Mouse (Mus musculus) retina, adult 2 months (tissue): ENCODE data around the gene Pard3.

Source experiments
- DNase-seq: peaks from one replicate; pipeline ENCODE4 v3.0.0-alpha.2; 2012; ENCODE audit warnings: low read depth, low spot score

Gene Pard3

DNA sequence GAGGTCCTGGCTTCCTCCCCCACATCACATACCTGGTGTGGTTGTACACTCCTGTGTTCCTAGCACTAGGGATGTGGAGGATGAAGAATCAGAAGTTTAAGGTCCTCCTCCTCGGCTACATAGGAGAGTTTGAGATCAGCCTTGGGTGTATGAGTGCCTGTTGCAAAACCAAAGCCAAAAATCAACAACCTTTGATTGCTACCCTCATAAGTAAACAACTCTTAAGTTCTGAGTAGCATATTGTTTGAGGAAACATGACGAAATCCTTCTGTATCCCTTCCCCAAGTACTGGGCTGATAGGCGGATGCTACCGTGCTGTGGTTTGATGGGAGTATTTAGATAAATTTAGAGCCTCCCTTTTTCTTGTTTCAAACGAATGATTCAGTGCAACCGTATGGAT, 20.9 kb downstream of the Pard3 start:
- DNase-seq: no peak

- no peak for DNase-seq
These were observed 23.7 kb downstream of the Pard3 start for GRCm38 (mm10) chr8:127087434-127087833.

- DNase-seq: no peak
These were observed 24.7 kb downstream of the Pard3 start for GRCm38 (mm10) chr8:127088372-127088771.

- no peak for DNase-seq
These were observed 25.3 kb downstream of the Pard3 start for GRCm38 (mm10) chr8:127089021-127089420.

DNA sequence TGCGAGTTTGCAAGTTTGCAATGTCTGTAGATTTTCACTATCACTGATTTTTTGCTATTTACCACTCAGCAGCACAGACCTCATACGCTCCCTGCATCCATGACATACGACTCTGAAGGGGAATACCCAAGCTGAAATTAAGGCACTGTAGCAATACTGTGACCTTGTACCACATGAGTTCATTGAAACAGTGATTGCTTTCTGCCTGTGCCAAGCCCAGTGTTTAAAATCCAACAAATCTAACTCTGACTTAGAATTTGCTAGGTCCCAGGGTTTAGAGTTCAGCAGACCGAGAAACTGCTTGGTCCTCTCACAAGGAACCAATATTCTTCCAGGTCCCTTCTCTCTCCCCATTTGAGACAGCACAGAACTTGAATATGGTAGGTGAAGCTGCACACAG, 26.7 kb downstream of the Pard3 start:
- no peak for DNase-seq

- no peak for DNase-seq
These were observed 28.2 kb downstream of the Pard3 start for GRCm38 (mm10) chr8:127091936-127092335.

DNA sequence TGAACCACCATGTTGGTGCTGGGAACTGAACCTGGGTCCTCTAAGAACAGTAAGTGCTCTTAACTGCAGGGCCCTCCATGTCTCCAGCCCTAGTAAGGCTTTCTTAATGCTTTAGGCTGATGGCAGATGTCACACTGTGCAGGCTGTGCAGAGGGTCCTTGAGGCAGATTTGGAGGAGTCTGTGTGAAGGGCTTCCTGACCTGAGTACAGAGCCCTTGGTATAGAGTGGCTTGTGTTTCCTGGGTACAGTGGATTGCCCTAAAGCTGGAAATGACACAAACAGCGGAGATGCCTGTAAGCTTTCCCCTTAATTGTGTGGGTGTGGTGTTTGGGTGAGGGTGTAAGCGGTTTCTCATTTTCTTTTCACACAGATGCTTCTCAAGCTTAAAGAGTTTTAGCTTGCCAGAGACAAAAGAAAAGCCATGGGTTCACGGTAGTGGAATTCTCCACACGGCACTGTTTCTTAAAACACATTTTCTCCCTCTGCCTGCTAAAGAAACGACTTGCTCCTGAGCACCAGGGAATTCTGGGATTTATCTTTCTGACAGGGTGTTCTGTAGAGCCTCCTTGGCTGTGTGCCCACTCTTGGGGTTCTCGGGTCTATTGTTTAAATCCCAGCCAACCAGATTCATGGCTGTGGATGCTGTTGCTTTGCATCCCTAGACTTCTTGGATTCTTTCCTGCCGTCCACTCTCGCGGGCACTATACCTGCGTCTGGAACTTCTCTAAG, 28.9 kb downstream of the Pard3 start:
- DNase-seq: no peak

DNA sequence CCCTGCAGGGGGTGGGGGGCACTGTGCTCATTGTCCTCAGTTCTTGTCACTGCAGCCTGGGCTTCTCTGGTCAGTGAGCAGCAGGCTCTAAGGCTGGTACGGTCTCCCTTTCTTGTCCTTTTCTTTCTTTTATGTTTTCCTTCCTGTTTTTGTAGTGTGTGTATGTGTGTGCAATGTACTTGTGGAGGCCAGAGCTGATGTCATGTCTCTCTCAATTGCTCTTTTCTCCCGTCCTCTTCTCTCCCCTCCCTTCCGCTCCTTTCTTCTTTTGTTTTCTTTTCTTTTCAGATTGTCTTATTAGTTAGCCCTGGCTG, 29.4 kb downstream of the Pard3 start:
- no peak for DNase-seq

- DNase-seq: no peak
These were observed 32.1 kb downstream of the Pard3 start for GRCm38 (mm10) chr8:127095763-127096162.

- no peak for DNase-seq
These were observed 35.9 kb downstream of the Pard3 start for GRCm38 (mm10) chr8:127099439-127100090.

- DNase-seq: no peak
These were observed 39.6 kb downstream of the Pard3 start for GRCm38 (mm10) chr8:127103256-127103655.

DNA sequence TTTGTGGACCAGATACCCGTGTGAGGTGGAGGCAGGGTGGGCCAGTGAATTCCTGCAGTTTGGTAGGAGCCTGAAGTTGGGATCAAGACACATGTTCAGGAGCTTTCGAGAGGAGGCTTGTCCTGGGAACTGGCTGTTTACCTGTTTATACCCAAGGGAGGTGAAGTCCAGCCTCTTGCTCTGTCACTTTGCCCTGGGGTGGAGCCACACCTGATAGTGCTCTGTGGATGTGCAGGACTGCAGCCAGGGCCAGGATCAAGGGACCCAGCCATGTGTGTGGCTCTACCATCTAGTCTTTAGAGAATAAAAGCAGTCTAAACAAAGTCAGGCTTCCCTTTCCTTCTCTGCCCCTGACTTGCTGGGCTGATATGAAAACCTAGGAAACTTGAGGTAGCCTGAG, 40.9 kb downstream of the Pard3 start:
- DNase-seq: no peak

- no peak for DNase-seq
These were observed 44.2 kb downstream of the Pard3 start for GRCm38 (mm10) chr8:127107928-127108327.

DNA sequence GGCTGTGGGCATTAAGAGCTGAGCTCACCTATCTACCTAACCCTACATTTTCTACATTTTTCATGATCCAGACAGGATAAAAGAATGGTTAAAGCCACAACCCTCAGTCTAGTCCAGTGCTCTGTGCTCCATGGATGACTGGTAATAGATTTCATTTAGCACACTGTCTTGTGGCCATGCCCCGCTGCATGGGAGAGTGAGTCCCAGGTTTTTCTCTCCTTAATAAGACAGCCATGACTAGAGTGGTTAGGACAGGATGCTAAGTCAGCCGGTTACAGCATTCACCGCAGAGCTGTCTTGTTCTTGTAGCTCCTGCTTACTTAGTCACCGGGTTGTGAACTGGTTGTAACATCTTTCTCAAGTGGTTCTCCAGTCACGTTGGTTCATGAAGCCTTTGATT, 49.5 kb downstream of the Pard3 start:
- no peak for DNase-seq

DNA sequence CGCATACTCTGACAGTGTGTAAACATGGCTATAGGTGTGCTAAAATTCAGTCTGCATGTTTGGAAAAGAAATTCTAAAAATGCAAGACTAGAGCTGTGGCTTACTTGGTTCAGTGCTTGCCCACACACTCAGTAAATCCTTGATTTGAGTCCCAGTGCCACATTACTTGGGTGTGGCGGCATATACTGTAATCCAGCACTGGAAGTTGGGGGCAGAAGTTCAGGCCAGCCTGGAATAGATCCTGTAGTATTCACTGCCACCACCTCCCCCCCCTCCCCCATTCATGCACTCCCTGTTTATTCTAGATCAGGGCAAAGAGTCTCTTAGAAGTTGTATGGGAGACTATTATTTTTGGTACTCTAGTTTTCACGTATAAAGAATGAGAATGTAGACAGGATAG, 52.1 kb downstream of the Pard3 start:
- no peak for DNase-seq

- no peak for DNase-seq
These were observed 54.7 kb downstream of the Pard3 start for GRCm38 (mm10) chr8:127118373-127118861.

DNA sequence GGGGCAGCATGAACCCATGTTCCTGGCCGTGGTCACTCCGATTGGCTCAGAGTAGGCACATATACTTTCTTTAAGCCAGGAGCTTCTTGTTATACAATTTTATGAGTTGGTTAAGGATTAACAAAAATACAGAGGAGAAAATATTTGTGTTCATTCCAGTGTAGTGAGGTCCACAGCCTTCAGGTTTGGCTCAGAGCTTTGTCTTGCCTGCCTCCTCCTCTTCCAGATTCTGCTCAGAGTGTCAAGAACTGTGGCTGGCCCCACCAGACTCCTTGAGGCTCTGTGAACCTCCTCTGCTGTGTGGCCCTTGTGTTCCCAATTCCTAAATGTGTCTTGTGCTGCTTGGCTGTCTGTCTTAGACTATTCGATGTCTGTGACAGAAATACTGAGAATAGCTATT, 59.7 kb downstream of the Pard3 start:
- DNase-seq: no peak

- no peak for DNase-seq
These were observed 61.1 kb downstream of the Pard3 start for GRCm38 (mm10) chr8:127124795-127125194.

DNA sequence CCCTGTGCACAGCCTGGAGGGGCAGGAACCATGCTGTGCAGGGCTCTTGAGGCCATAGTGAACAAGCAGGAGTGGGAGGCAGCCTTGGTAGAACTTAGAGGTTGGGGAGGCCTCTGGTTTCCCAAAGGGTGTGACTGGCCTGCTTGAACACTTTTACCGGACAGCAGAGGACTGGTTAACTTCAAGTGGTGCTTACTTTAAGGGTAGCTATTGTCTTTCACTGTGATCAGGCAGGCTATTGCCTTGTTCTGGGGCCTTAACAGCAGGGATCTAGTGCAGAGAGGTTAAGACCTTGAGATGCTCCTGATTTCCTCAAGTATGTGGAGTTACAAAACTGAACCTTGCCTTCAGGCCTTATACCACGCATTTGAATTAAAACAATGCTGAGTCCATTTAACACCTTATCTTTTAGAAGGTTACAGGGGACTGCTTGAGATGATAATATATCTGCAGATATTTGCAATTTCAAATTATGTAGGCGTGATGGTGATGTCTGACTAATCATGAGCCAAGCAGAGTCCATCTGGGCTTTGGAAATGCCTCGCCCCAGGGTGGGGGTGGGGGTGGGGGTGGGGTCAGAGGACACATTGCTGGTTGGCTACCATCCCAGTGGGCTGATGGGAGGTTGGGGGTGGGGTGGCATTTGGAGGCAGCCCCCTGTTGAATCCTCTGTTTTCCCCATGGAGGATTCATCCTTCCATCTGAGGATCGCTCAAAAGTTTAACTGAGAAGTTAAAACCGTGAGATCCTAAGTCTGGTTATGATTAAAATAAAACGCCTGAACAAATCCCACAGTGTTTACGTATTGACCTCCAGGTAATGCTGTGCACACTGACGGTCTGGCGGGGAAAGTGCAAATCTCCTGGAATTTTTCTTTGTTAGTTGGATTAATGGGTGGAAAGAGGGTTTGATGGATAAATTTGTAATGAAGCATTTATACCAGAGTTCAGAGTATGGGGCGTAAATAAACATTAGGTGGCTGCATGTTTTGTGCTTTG, 62.3 kb downstream of the Pard3 start:
- no peak for DNase-seq

GRCm38 (mm10) chr8:127128781-127129396, 65.2 kb downstream of the Pard3 start:
- no peak for DNase-seq

GRCm38 (mm10) chr8:127134327-127134726, 70.6 kb downstream of the Pard3 start:
- DNase-seq: no peak

GRCm38 (mm10) chr8:127136201-127136600, 72.5 kb downstream of the Pard3 start:
- no peak for DNase-seq
